Mouse (Mus musculus): ENCODE results near the gene Bspry. TPM values are rescaled to one million over a fixed set of nuclear protein-coding genes. Genes with fewer than 3 reads are reported as not detected.

The Bspry gene
- polyA plus RNA-seq, 1 experiment from 2014 or later, result 2.9 TPM

DNA sequence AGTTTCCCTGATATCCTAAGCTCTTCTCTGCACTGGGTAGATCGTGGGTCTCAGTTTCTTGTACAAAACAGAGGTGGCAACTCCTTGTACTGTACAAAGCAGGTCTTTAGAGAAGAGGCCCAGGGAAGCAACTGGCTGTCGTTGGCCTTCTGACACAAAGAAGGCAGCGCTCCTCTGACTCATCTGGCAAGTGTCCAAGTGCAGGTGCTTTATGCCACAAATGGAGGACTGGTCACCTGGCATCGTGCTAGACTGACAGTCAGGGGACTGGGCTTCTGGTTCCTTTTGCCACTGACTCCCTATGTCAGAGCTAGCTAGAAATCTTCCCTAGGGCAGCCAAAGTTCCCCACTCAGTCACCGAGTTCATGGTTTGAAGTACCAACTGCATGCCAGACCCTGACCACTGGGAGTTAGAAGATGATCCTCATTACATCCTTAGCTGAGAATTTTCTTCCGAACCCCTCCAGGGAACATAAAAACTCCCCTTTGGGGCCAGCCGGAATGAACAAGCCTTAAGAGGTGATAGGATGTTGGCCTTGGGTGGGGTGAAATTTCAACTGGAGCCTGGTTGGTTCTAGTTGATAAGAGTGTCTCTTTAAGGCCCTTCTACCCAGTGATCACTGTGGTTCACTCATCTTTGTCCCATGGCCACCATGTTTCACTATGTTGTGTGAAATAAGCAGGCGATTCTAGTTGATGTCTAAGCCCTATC is 5.8 kb downstream of the Bspry start:
- peaks cover 2% of the 10 kb centered on the region; the same call in 1 of the 2 replicates for H3K4me1 ChIP-seq
- no peak overlapping the region for H3K9ac ChIP-seq
- no peak for ATAC-seq (ENCODE audit: insufficient number of reproducible peaks, insufficient read depth, low FRiP score, low TSS enrichment)
- no peaks in the 10 kb centered on the region for H3K9me3 ChIP-seq
- H3K27me3 ChIP-seq, result peaks cover 5% of the 10 kb centered on the region
- 88% methylated on average over 8 of the region's 8 CpGs for WGBS
- H3K4me3 ChIP-seq, result no peak overlapping the region
- H3K4me2 ChIP-seq (replicated peaks), result no peak overlapping the region
- no peak overlapping the region for H3K27ac ChIP-seq
- H3K36me3 ChIP-seq, result no peaks in the 10 kb centered on the region

DNA sequence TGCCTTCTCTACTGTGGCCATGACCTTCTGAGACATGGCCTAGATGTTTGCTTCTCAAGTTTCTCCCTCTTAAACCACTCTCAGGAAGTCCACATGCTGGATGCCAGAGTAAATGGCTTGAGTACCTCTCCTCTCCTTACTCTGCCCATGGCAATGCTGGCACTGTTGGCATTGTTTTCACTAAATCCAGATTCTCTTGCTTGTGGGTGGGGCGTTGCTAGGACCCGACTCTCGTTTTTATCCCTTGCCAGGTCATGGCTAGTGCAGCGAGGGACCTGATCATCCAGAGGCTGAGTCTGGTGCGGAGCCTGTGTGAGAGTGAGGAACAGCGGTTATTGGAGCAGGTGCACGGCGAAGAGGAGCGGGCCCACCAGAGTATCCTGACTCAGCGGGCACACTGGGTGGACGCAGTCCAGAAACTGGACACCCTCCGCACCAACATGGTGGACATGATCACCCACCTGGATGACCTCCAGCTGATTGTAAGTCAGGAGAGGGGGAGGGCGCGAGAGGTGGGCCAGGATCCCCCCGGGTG is 6.4 kb downstream of the Bspry start:
- 87% methylated on average over 15 of the region's 15 CpGs for WGBS
- Histone ChIP-seq H3K27ac (no peak overlapping the region), H3K27me3 (0 out of 2 replicates have a peak, but pooled peaks cover 2% of the 10 kb centered on the region), H3K9ac (no peak overlapping the region), H3K4me3 (no peak overlapping the region), H3K4me2 (replicated peaks) (no peak overlapping the region), H3K36me3 (no peaks in the 10 kb centered on the region), H3K4me1 (no peaks in the 10 kb centered on the region), H3K9me3 (no peaks in the 10 kb centered on the region)
- ATAC-seq (ENCODE audit: insufficient number of reproducible peaks, insufficient read depth, low FRiP score, low TSS enrichment), result no peak

DNA sequence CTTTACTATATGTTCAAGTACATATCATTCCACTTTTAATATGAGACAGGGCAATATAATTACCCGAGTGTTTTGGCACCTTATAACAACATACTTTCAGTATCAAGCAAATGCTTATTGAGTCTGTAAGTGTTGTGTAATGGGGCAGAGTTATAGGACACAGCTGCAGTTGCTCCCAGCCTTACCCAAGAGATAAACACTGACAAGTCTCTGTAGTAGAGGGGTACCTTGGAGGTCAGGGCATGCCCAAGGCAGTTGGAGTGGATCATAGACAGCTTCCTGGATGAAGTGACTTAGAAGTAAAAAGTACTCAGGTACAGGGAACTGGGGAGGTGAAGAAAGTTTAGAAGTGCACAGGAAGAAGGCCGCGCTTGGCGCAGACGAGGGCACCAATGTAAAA is 7.3 kb downstream of the Bspry start:
- Histone ChIP-seq H3K27me3 (0 out of 2 replicates have a peak, but pooled peaks cover 2% of the 10 kb centered on the region), H3K9ac (no peak overlapping the region), H3K4me2 (replicated peaks) (no peak overlapping the region), H3K4me3 (no peak overlapping the region), H3K9me3 (no peaks in the 10 kb centered on the region), H3K4me1 (no peaks in the 10 kb centered on the region), H3K36me3 (no peaks in the 10 kb centered on the region), H3K27ac (no peak overlapping the region)
- no peak for ATAC-seq (ENCODE audit: insufficient number of reproducible peaks, insufficient read depth, low FRiP score, low TSS enrichment)
- WGBS, result 87% methylated on average over 5 of the region's 5 CpGs

DNA sequence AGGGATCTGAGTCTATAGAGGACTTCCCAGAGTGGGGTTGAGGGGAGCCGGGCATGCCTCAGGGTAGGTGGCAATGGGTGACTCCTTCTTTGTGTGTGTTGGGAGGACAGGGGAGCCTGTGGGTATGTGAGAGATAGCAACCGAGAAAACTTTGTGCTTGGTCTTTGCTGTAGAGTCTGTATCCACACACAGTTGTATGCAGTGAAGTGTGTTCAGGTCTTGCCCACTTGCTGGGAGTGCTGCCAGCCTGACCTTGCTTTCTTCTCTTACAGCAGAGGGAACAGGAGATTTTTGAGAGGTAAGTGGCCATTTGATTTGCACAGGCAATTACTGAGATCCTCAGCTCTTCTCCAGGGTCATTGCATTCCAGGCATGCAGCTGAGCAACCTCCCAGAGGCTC is 8.1 kb downstream of the Bspry start:
- no peak overlapping the region for H3K4me2 ChIP-seq (replicated peaks)
- no peak overlapping the region for H3K9ac ChIP-seq
- H3K36me3 ChIP-seq, result no peaks in the 10 kb centered on the region
- H3K27ac ChIP-seq, result no peak overlapping the region
- 86% methylated on average over 2 of the region's 2 CpGs for WGBS
- H3K4me3 ChIP-seq, result no peak overlapping the region
- no peak for ATAC-seq (ENCODE audit: insufficient number of reproducible peaks, insufficient read depth, low FRiP score, low TSS enrichment)
- H3K27me3 ChIP-seq, result 0 out of 2 replicates have a peak, but pooled peaks cover 2% of the 10 kb centered on the region
- H3K4me1 ChIP-seq, result no peaks in the 10 kb centered on the region
- no peaks in the 10 kb centered on the region for H3K9me3 ChIP-seq

DNA sequence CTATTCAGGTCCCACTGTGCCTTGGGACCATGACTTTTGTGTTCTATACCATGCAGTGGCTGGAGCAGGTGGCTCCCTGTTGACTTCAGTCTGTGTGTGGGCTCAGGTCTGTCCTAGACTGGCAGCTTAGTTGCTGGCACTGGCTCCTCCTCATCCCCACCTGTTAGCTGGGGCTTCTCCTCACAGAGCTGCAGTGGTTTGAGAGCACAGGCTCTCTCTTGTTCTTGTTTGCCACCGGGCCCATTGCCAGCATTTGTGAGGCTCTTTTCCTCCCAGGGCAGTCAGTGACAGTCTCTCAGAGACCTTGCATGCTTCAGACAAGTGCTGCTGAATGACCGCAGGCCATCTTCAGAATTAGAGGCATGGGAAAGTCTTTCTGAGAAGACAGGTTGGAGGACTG is 12.8 kb downstream of the Bspry start:
- Histone ChIP-seq H3K36me3 (0 out of 2 replicates have a peak, but pooled peaks cover 1% of the 10 kb centered on the region), H3K27ac (no peak overlapping the region), H3K27me3 (no peaks in the 10 kb centered on the region), H3K4me2 (replicated peaks) (no peak overlapping the region), H3K4me3 (no peak overlapping the region), H3K4me1 (no peaks in the 10 kb centered on the region), H3K9me3 (no peaks in the 10 kb centered on the region), H3K9ac (no peak overlapping the region)
- 75% methylated on average over 2 of the region's 2 CpGs for WGBS
- no peak for ATAC-seq (ENCODE audit: insufficient number of reproducible peaks, insufficient read depth, low FRiP score, low TSS enrichment)

DNA sequence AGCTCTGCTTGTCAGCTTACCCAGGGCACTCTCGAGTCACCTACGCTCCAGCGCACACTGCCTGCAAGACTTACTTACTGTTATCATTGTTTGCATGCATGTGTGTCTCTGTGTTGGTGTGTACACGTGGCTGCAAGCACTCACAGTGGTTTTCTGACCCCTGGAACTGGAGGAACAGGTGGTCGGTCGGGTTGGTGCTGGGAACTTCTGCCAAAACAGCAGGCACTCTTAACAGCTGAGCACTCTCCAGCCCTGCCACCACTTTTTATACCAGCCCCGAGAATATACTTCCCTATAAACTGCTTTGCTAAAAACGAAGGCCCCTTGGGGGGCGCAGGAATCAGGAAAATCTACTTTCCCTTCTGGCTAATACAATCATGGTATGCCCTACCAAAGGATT is 14.4 kb downstream of the Bspry start:
- no peak for ATAC-seq (ENCODE audit: insufficient number of reproducible peaks, insufficient read depth, low FRiP score, low TSS enrichment)
- no peak overlapping the region for H3K4me3 ChIP-seq
- H3K27me3 ChIP-seq, result no peaks in the 10 kb centered on the region
- H3K36me3 ChIP-seq, result peaks cover 17% of the 10 kb centered on the region
- no peak overlapping the region for H3K27ac ChIP-seq
- no peak overlapping the region for H3K4me2 ChIP-seq (replicated peaks)
- no peaks in the 10 kb centered on the region for H3K4me1 ChIP-seq
- no peak overlapping the region for H3K9ac ChIP-seq
- no peaks in the 10 kb centered on the region for H3K9me3 ChIP-seq
- WGBS, result 76% methylated on average over 9 of the region's 9 CpGs

DNA sequence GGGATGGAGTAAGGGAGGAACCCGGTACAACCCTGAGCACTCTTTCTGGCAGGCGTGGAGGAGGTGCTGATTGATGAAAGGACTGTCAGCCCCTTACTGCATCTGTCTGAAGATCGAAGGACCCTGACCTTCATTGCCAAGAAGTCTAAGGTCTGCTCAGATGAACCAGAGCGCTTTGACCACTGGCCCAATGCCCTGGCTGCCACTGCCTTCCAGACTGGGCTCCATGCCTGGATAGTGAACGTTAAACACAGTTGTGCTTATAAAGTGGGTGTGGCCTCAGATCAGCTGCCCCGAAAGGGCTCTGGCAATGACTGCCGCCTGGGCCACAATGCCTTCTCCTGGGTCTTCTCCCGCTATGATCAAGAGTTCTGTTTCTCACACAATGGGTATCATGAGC is 16.1 kb downstream of the Bspry start:
- WGBS, result 81% methylated on average over 8 of the region's 8 CpGs
- Histone ChIP-seq H3K9me3 (no peaks in the 10 kb centered on the region), H3K9ac (no peak overlapping the region), H3K27ac (no peak overlapping the region), H3K4me1 (no peaks in the 10 kb centered on the region), H3K27me3 (no peaks in the 10 kb centered on the region), H3K4me2 (replicated peaks) (no peak overlapping the region), H3K4me3 (no peak overlapping the region), H3K36me3 (peaks cover 23% of the 10 kb centered on the region)
- no peak for ATAC-seq (ENCODE audit: insufficient number of reproducible peaks, insufficient read depth, low FRiP score, low TSS enrichment)

DNA sequence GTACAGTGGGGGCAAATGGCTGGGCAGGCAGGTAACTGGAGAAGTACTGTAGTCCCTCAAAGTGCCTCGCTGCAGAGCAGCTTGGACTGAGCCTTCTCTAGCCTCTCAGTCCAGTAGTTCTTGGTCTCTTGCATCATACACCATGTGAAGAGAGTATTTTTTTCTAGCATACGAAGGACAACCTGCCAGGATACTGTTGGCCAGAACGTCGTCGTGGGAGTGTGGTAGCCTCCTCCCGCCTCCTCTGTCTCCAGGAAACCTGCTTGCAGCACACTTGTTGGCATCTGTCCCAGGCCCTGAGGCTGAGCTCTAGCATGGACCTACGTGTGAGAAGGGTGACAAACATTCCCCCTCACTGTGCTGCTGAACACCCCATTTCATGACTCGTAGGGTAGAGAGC is 17.0 kb downstream of the Bspry start:
- no peak overlapping the region for H3K27ac ChIP-seq
- no peak for ATAC-seq (ENCODE audit: insufficient number of reproducible peaks, insufficient read depth, low FRiP score, low TSS enrichment)
- no peak overlapping the region for H3K9ac ChIP-seq
- 85% methylated on average over 8 of the region's 8 CpGs for WGBS
- H3K27me3 ChIP-seq, result no peaks in the 10 kb centered on the region
- H3K4me1 ChIP-seq, result peaks cover 5% of the 10 kb centered on the region; the same call in 1 of the 2 replicates
- no peak overlapping the region for H3K4me3 ChIP-seq
- H3K9me3 ChIP-seq, result no peaks in the 10 kb centered on the region
- H3K36me3 ChIP-seq, result peaks cover 23% of the 10 kb centered on the region
- no peak overlapping the region for H3K4me2 ChIP-seq (replicated peaks)

DNA sequence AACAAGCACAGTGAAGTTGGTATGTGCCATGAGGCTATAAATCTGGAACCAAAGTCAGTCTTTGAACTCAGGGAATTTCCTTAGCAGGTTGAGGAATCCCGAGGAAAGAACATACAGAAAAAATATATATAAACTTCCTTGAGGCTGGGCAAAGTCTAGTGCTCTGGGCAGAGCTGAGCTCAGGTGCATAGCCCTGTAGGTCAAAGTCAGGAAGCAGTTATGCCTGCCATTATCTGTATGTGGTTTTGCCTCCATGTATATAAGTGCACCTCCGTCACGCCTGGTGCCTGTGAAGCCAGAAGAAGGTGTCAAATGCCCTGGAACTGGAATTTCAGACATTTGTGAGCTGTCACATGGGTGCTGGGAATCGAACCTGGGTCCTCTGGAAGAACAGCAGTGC is 20.9 kb downstream of the Bspry start:
- H3K27me3 ChIP-seq, result no peaks in the 10 kb centered on the region
- WGBS, result 88% methylated on average over 4 of the region's 4 CpGs
- no peak overlapping the region for H3K9ac ChIP-seq
- H3K4me3 ChIP-seq, result no peak overlapping the region
- peaks cover 23% of the 10 kb centered on the region for H3K36me3 ChIP-seq
- no peak overlapping the region for H3K27ac ChIP-seq
- no peaks in the 10 kb centered on the region for H3K9me3 ChIP-seq
- no peak for ATAC-seq (ENCODE audit: insufficient number of reproducible peaks, insufficient read depth, low FRiP score, low TSS enrichment)
- peak overlapping the region; percentile 70; the same call in 1 of the 2 replicates for H3K4me2 ChIP-seq (replicated peaks)
- H3K4me1 ChIP-seq, result peaks cover 5% of the 10 kb centered on the region; the same call in 1 of the 2 replicates

DNA sequence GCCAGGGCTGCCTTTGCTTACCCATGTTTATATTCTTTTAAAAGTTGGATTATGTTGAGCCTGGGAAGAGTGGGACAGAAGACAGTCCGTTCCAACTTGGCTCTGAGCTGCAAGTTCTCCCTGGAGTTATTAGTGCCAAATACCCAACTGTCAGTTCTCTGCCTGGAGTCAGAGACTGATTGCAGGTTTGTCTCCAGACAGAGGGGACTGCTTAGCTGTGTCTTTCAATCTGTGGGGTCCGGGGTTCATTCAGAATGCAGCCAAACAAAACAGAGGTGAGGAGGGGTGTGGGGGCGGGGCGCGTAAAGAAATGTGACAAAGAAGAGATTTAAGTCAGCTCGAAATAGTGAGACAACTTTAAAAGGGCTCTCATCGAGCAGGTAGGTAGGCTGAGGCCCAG is 21.7 kb downstream of the Bspry start:
- H3K4me1 ChIP-seq, result peaks cover 5% of the 10 kb centered on the region; the same call in 1 of the 2 replicates
- 3% methylated on average over 7 of the region's 7 CpGs for WGBS
- 0 out of 2 replicates have a peak, but pooled peaks have one; percentile 3 for ATAC-seq (ENCODE audit: insufficient number of reproducible peaks, insufficient read depth, low FRiP score, low TSS enrichment)

DNA sequence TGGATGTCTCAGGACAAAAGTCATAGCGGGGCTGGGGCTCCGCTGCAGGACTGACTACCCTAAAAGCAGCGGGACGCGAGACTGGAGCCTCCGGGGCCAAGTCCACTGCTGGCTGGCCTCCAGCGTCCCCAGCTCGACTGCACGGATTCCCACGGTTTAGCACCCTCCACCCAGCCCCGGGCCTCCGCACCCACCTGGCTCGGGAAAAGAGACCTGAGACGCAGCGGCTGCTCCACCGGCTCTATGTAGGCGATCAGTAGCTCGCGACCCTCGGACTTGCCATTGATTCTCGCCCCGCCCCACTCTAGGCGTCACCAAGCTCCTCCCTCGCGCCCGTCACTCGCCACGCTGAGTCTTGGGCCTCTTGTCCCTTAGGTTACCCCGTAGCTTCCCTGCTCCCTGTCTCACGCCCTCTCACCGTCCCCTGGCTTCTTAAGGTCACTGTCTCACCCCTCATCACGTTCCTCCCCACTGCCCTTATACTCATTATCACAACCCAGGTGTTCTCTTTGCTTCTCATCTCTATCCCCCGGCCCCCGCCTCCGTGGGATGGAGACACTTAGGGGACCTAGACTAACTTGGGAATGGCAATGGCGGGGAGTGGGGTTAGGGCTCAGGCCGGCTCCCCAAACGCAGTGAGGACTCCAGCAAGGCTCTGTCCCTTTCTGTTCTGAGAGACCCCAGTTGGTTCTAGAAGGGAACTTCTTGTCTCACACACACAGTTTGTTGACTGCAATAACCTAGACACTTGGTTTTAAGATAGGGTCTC is 22.3 kb downstream of the Bspry start:
- peak overlapping the region; percentile 47 for H3K27ac ChIP-seq
- ATAC-seq (ENCODE audit: insufficient number of reproducible peaks, insufficient read depth, low FRiP score, low TSS enrichment), result peak; percentile 92
- H3K36me3 ChIP-seq, result peaks cover 24% of the 10 kb centered on the region
- WGBS, result 2% methylated on average over 38 of the region's 38 CpGs
- no peaks in the 10 kb centered on the region for H3K27me3 ChIP-seq
- peak overlapping the region; percentile 79 for H3K4me3 ChIP-seq
- no peaks in the 10 kb centered on the region for H3K9me3 ChIP-seq
- H3K4me2 ChIP-seq (replicated peaks), result peak overlapping the region; percentile 70
- H3K9ac ChIP-seq, result peak overlapping the region; percentile 75
- H3K4me1 ChIP-seq, result peaks cover 5% of the 10 kb centered on the region; the same call in 1 of the 2 replicates

More for the DNA sequence above, 21.7 kb downstream of the Bspry start:
- Histone ChIP-seq H3K27ac (peak overlapping the region; percentile 47; the same call in 1 of the 2 replicates), H3K4me2 (replicated peaks) (peak overlapping the region; percentile 70), H3K9me3 (no peaks in the 10 kb centered on the region), H3K4me3 (peak overlapping the region; percentile 79), H3K36me3 (peaks cover 23% of the 10 kb centered on the region), H3K9ac (peak overlapping the region; percentile 75), H3K27me3 (no peaks in the 10 kb centered on the region)

All from embryonic facial prominence, embryonic 12.5 days (tissue).